Mouse (Mus musculus) limb, embryonic 14.5 days (tissue): ENCODE measurements around the gene Gm9972. TPM values are rescaled to one million over a fixed set of nuclear protein-coding genes. Genes with fewer than 3 reads are reported as not detected.

Experiments
- ATAC-seq: fragments of 200-750 bp; cut with Nextera tagmentation; 2 replicates; pipeline ENCODE4 v1.8.0; 2017; ENCODE audit warnings: low read depth, moderate number of reproducible peaks, moderate TSS enrichment; ENCODE audit not compliant: low FRiP score
- DNase-seq: peaks from one replicate; pipeline ENCODE4 v3.0.0-alpha.2; 2015; ENCODE audit warnings: low spot score
- H3K27ac ChIP-seq: fragments of 300-500 bp; sonication (generic); replicated peaks from 2 replicates; pipeline ENCODE4 v1.5.1; 2014; ENCODE audit warnings: low read depth, mild to moderate bottlenecking, low read length, moderate library complexity, mixed read lengths
- H3K27me3 ChIP-seq: fragments of 300-500 bp; sonication (generic); 2 replicates; pipeline ENCODE4 v1.6.1; 2014; ENCODE audit warnings: low read length, mixed read lengths; ENCODE audit not compliant: control insufficient read depth, insufficient read depth
- H3K36me3 ChIP-seq: fragments of 300-500 bp; sonication (generic); 2 replicates; pipeline ENCODE4 v1.6.1; 2014; ENCODE audit warnings: mild to moderate bottlenecking, low read length, moderate library complexity, mixed read lengths; ENCODE audit not compliant: control insufficient read depth, insufficient read depth
- H3K4me1 ChIP-seq: fragments of 300-500 bp; sonication (generic); 2 replicates; pipeline ENCODE4 v1.6.1; 2014; ENCODE audit warnings: antibody characterized with exemption, low read length, mixed read lengths; ENCODE audit not compliant: control insufficient read depth, insufficient read depth
- H3K4me2 ChIP-seq: fragments of 300-500 bp; sonication (generic); replicated peaks from 2 replicates; pipeline ENCODE4 v1.6.1; 2014; ENCODE audit warnings: low read depth, mild to moderate bottlenecking, low read length, moderate library complexity; ENCODE audit not compliant: severe bottlenecking
- H3K4me3 ChIP-seq: fragments of 300-500 bp; sonication (generic); replicated peaks from 2 replicates; pipeline ENCODE4 v1.5.1; 2014; ENCODE audit warnings: low read length
- H3K9ac ChIP-seq: fragments of 300-500 bp; sonication (generic); 2 replicates; pipeline ENCODE4 v1.6.1; 2014; ENCODE audit warnings: mild to moderate bottlenecking, low read depth, low read length, moderate library complexity; ENCODE audit not compliant: severe bottlenecking
- H3K9me3 ChIP-seq: fragments of 300-500 bp; sonication (generic); 2 replicates; pipeline ENCODE4 v1.6.1; 2016; ENCODE audit warnings: low read length; ENCODE audit not compliant: control insufficient read depth
- POLR2A ChIP-seq: fragments of 200-500 bp; IDR thresholded peaks from 2 replicates; pipeline ENCODE4 v1.8.0; 2012; ENCODE audit warnings: inconsistent platforms, mild to moderate bottlenecking, moderate library complexity, borderline replicate concordance; ENCODE audit not compliant: insufficient read depth, insufficient read length; ENCODE audit errors: extremely low read depth
- WGBS: fragments of 180-500 bp; shearing (Covaris S2); extraction: QIAGEN DNeasy Blood & Tissue Kit; methylation state at CpG from one replicate; pipeline ENCODE4 v1.1.7; 2014; 5-methylcytosine and 5-hydroxymethylcytosine counted together
- polyA plus RNA-seq, 2 experiments: library from polyadenylated mRNA; depleted of rRNA in 1 of 2; stranded (reverse) in 1 of 2; unstranded in 1 of 2; fragments of >200 nt; fragmentation: Nextera tagmentation in 1 of 2; extraction: Ambion mirVana in 1 of 2; gene quantifications; 2 replicates each; pipeline versions ENCODE4 v1.2.1 to v1.2.3; 2012 to 2014

Gm9972 gene
- polyA plus RNA-seq, 2 experiments: 0.04 to 0.15 TPM

DNA sequence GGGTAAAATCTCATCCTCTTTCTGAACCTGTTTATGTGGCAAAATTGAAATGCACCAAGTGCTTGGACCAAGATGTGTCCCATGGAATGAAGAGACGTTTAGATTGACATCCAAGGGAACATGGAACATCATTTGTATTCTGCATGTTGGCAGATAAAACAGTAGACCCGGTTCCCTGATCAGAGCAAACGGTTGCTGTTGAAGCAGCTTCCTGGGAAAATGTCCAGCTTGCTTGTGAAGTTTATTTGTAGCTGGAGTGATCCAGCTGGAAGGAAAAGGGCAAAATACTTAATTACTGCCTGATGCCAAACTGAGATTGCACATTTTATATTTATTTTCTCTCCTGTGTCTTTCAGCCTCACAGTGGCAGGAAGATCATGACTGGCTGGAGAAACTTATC is 26.7 kb downstream of the Gm9972 start:
- H3K27me3 ChIP-seq: no peaks in the 10 kb centered on the region
- no peak overlapping the region for H3K4me3 ChIP-seq
- no peak overlapping the region for H3K4me2 ChIP-seq
- no peaks in the 10 kb centered on the region for H3K36me3 ChIP-seq
- H3K4me1 ChIP-seq: no peaks in the 10 kb centered on the region
- no peaks in the 10 kb centered on the region for H3K9me3 ChIP-seq
- ATAC-seq (no peak), DNase-seq (no peak)
- H3K9ac ChIP-seq: no peak overlapping the region
- 68% methylated on average over 3 of the region's 3 CpGs for WGBS
- TF ChIP-seq POLR2A: no peak
- no peak overlapping the region for H3K27ac ChIP-seq

DNA sequence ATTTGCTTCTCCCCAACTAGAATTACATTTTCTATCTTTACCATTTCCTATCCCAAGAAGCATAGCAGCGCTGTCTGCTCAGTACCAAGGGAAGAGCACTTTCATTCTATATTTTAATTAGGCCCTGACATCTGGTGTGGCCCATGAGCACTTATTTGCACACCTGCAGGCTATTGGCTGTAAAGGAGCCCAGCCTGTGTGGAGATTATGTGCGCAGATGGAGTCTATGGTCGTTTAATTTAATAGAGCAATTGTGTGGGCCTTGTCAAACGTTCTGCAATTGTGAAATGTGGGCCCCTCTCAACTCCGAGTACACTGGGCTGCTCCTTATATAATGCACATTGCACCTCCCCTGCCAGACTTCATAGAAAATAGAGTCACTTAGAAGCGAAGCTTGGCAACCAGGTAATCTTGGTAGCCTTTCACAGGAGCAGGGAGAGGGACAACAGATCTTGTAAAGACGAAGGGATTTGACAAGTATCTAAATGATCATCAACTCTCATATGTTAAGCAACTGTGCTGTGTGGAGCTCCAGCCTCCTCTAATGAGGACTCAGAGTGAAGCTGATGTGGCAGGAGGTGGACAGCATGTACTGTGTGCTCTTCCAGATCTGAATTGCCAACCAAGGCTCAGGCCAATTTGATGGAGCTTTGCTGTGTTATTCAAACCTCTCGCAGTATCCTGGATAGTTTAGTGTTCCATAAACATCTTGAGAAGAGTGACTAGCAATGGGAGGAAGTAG is 50.9 kb downstream of the Gm9972 start:
- no peak for TF ChIP-seq POLR2A
- WGBS: 28% methylated on average over 8 of the region's 8 CpGs
- H3K27me3 ChIP-seq: no peaks in the 10 kb centered on the region
- no peak overlapping the region for H3K4me2 ChIP-seq
- peak; percentile 70 for ATAC-seq
- H3K4me3 ChIP-seq: no peak overlapping the region
- no peak overlapping the region for H3K27ac ChIP-seq
- H3K9me3 ChIP-seq: no peaks in the 10 kb centered on the region
- H3K4me1 ChIP-seq: peaks cover 7% of the 10 kb centered on the region; the same call in 1 of the 2 replicates
- DNase-seq: no peak
- H3K9ac ChIP-seq: no peak overlapping the region
- no peaks in the 10 kb centered on the region for H3K36me3 ChIP-seq

Other genes with a start within 250 kb of the Gm9972 start
- 1.00 and 1.2 TPM in 2 replicates for gene Atp10b, start 114.1 kb downstream of the Gm9972 start, polyA plus RNA-seq (2012; rRNA removed)
- 1.6 and 1.9 TPM in 2 replicates for gene Atp10b, start 114.1 kb downstream of the Gm9972 start, polyA plus RNA-seq (2014; fragmentation: Nextera tagmentation; extraction: Ambion mirVana)